Mouse (Mus musculus): Measurements from ENCODE around the gene Chodl. TPM values are rescaled to one million over a fixed set of nuclear protein-coding genes. Genes with fewer than 3 reads are reported as not detected.

Gene Chodl
- polyA plus RNA-seq (2021; fragmentation: Nextera tagmentation), result 0.84 and 0.98 TPM in 2 replicates
- long read RNA-seq, experiment 1, partial matches to known transcripts, result 0 of 2 reads
- long read RNA-seq, experiment 1, other reads (novel, unspliced or antisense), result 0 of 2 reads
- long read RNA-seq, experiment 2, transcript Chodl-201 (6 exons, 2,535 nt), result major isoform, 6 of 7 reads
- long read RNA-seq, experiment 2, partial matches to known transcripts, result 0 of 7 reads
- long read RNA-seq, experiment 2, other reads (novel, unspliced or antisense), result 1 of 7 reads

GRCm38 (mm10) chr16:78930382-78931286, at the start of gene Chodl:
Chodl (plus strand) TSS chr16:78930948.

Other genes with a start within 250 kb of the Chodl start
- not detected in 2 replicates for gene Tmprss15, start 160.1 kb downstream of the Chodl start, polyA plus RNA-seq (2021; fragmentation: Nextera tagmentation)

Data from layer of hippocampus, adult 6 months (tissue).